Mouse (Mus musculus): ENCODE measurements around the gene Dlg2. TPM values are rescaled to one million over a fixed set of nuclear protein-coding genes. Genes with fewer than 3 reads are reported as not detected.

Dlg2 gene
- polyA plus RNA-seq, 1 experiment from 2014 or later: 1.3 TPM

- Histone ChIP-seq H3K4me3 (no peak overlapping the region), H3K4me1 (no peaks in the 10 kb centered on the region), H3K27ac (replicated peaks) (no peak overlapping the region), H3K27me3 (replicated peaks; ENCODE audit: low read depth, poor library complexity, severe bottlenecking) (no peaks in the 10 kb centered on the region), H3K36me3 (replicated peaks) (no peaks in the 10 kb centered on the region), H3K9me3 (no peaks in the 10 kb centered on the region)
- 83% methylated on average over 4 of the region's 4 CpGs for WGBS
- no peak for DNase-seq (ENCODE audit: low spot score)
Observed at GRCm38 (mm10) chr7:92442082-92442481, 1965.6 kb downstream of the Dlg2 start.

GRCm38 (mm10) chr7:92447938-92448337 is 1971.5 kb downstream of the Dlg2 start:
- DNase-seq (ENCODE audit: low spot score): no peak
- no peak overlapping the region for H3K4me3 ChIP-seq
- no peaks in the 10 kb centered on the region for H3K9me3 ChIP-seq
- 80% methylated on average over 6 of the region's 6 CpGs for WGBS
- no peaks in the 10 kb centered on the region for H3K4me1 ChIP-seq
- H3K27ac ChIP-seq (replicated peaks): no peak overlapping the region
- H3K36me3 ChIP-seq (replicated peaks): no peaks in the 10 kb centered on the region
- no peaks in the 10 kb centered on the region for H3K27me3 ChIP-seq (replicated peaks; ENCODE audit: low read depth, poor library complexity, severe bottlenecking)

DNA sequence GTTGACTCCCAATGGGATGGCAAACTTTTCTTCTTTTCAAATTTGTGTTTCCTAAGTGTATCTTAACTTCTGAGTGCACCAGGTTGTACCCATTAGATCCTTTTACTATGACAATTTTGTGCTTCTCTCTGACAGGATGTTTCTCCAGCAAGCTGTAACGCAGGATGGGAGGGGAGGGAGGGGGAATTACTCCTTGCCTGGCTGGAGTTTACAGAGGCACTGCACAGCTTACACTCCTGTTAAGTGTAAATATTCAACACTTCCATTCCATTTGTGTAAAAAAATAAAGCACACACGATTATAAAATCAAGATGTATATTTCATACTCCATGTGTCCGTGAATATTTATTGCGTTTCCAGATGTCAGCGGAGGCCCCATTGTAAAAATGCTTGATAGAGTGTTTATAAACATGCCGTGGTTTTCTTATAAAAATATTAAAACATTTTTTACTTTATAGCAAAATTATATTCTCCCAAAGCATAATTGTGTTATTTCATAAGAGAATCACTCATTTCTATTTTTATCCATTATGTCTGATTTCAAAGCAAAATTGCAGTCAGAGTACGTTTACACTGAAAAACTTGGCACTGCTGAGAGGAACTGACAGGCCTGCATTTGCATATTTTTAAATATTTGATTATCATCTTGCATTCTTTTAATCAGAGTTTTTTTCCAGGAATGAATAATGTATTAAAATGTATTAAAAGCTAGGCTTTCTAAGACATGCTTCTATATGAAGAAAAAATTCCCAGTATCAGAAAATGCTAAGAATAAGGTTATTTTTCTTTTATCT is 1972.5 kb downstream of the Dlg2 start:
- 81% methylated on average over 7 of the region's 7 CpGs for WGBS
- H3K4me3 ChIP-seq: no peak overlapping the region
- H3K27me3 ChIP-seq (replicated peaks; ENCODE audit: low read depth, poor library complexity, severe bottlenecking): no peaks in the 10 kb centered on the region
- H3K4me1 ChIP-seq: no peaks in the 10 kb centered on the region
- H3K27ac ChIP-seq (replicated peaks): no peak overlapping the region
- H3K36me3 ChIP-seq (replicated peaks): no peaks in the 10 kb centered on the region
- DNase-seq (ENCODE audit: low spot score): no peak
- no peaks in the 10 kb centered on the region for H3K9me3 ChIP-seq

DNA sequence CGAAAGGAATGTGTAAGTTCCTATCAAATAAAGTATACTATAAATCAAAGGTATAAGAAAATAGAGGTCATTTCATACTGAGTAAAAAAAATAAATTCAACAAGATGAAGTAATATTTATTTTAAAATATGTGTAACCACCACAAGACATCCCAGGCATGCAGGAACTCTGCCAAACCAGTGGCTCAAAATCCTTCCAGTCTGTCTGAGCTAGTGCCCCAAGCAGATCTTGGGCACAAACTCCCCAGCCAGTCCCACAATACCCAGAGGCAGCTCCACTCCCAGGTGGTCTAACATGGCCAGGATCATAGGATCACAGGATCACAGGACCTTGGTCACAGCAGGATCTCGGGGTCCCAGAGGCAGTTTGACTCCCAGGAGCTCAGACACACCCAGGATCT is 1977.7 kb downstream of the Dlg2 start:
- H3K27ac ChIP-seq (replicated peaks): no peak overlapping the region
- H3K4me1 ChIP-seq: peaks cover 20% of the 10 kb centered on the region
- DNase-seq (ENCODE audit: low spot score): no peak
- H3K27me3 ChIP-seq (replicated peaks; ENCODE audit: low read depth, poor library complexity, severe bottlenecking): no peaks in the 10 kb centered on the region
- H3K36me3 ChIP-seq (replicated peaks): no peaks in the 10 kb centered on the region
- no peak overlapping the region for H3K4me3 ChIP-seq
- 83% methylated on average over 2 of the region's 2 CpGs for WGBS
- H3K9me3 ChIP-seq: no peaks in the 10 kb centered on the region

- WGBS: 52% methylated on average over 5 of the region's 5 CpGs
- H3K4me1 ChIP-seq: peaks cover 20% of the 10 kb centered on the region
Observed at GRCm38 (mm10) chr7:92455927-92456326, 1979.5 kb downstream of the Dlg2 start.

DNA sequence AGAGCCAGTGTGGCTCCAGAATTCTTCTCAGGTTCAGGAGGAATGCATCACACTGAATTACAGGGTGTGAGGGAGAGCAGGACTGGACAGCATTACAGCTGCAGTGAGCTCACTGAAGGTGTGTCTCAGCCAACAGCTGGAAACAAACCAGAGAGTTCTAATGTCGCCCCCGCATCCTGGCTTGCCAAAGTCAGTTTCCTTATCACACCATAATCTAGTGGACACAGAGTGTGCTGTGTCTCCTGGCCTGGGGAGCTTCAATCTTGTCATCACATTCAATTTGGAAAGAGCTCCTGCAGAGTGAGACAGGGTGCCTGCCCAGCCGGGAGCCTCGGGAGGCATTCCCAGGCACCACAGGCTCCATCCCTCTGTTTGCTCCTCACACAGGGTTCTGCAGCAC is 1981.3 kb downstream of the Dlg2 start:
- Histone ChIP-seq H3K4me1 (peaks cover 20% of the 10 kb centered on the region), H3K27ac (replicated peaks) (peak overlapping the region; percentile 54; the same call in 1 of the 2 replicates), H3K36me3 (replicated peaks) (no peaks in the 10 kb centered on the region), H3K4me3 (no peak overlapping the region), H3K9me3 (no peaks in the 10 kb centered on the region), H3K27me3 (replicated peaks; ENCODE audit: low read depth, poor library complexity, severe bottlenecking) (no peaks in the 10 kb centered on the region)
- 26% methylated on average over 4 of the region's 4 CpGs for WGBS
- peak; percentile 47 for DNase-seq (ENCODE audit: low spot score)

More at GRCm38 (mm10) chr7:92455927-92456326, 1979.5 kb downstream of the Dlg2 start:
- Histone ChIP-seq H3K27me3 (replicated peaks; ENCODE audit: low read depth, poor library complexity, severe bottlenecking) (no peaks in the 10 kb centered on the region), H3K9me3 (no peaks in the 10 kb centered on the region), H3K27ac (replicated peaks) (no peak overlapping the region), H3K4me3 (no peak overlapping the region), H3K36me3 (replicated peaks) (no peaks in the 10 kb centered on the region)
- DNase-seq (ENCODE audit: low spot score): no peak

DNA sequence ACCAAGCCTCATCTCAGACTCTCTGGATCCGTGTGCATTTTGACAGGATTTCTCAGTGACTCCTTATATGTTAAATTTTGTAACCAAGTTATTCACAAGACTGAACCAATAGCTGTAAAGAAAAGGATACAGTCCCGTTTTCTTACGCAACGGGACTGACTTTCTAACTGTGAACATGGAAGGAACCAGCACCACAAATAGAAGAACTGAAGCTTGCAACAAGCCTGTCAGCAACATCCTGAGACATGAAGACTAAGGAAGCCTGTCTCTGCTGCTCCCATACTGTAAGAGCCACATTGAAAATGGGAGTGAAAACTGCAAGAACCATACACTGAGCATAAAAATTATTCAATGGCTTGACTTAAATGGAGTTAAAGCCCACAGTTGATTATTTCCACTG is 1981.8 kb downstream of the Dlg2 start:
- Histone ChIP-seq H3K27me3 (replicated peaks; ENCODE audit: low read depth, poor library complexity, severe bottlenecking) (no peaks in the 10 kb centered on the region), H3K4me3 (no peak overlapping the region), H3K36me3 (replicated peaks) (no peaks in the 10 kb centered on the region), H3K9me3 (no peaks in the 10 kb centered on the region), H3K27ac (replicated peaks) (no peak overlapping the region), H3K4me1 (peaks cover 20% of the 10 kb centered on the region)
- no peak for DNase-seq (ENCODE audit: low spot score)
- 85% methylated on average over 4 of the region's 4 CpGs for WGBS

- Histone ChIP-seq H3K4me3 (no peak overlapping the region), H3K9me3 (no peaks in the 10 kb centered on the region), H3K27me3 (replicated peaks; ENCODE audit: low read depth, poor library complexity, severe bottlenecking) (no peaks in the 10 kb centered on the region), H3K36me3 (replicated peaks) (no peaks in the 10 kb centered on the region), H3K27ac (replicated peaks) (no peak overlapping the region), H3K4me1 (peaks cover 20% of the 10 kb centered on the region)
- no peak for DNase-seq (ENCODE audit: low spot score)
Observed at GRCm38 (mm10) chr7:92460578-92460977, 1984.1 kb downstream of the Dlg2 start.

- H3K36me3 ChIP-seq (replicated peaks): no peaks in the 10 kb centered on the region
- no peaks in the 10 kb centered on the region for H3K9me3 ChIP-seq
- no peak overlapping the region for H3K27ac ChIP-seq (replicated peaks)
- H3K4me1 ChIP-seq: peaks cover 17% of the 10 kb centered on the region
- DNase-seq (ENCODE audit: low spot score): no peak
- H3K4me3 ChIP-seq: no peak overlapping the region
- H3K27me3 ChIP-seq (replicated peaks; ENCODE audit: low read depth, poor library complexity, severe bottlenecking): no peaks in the 10 kb centered on the region
- WGBS: 82% methylated on average over 3 of the region's 3 CpGs
Observed at GRCm38 (mm10) chr7:92461256-92461655, 1984.8 kb downstream of the Dlg2 start.

- DNase-seq (ENCODE audit: low spot score): no peak
- Histone ChIP-seq H3K4me1 (no peaks in the 10 kb centered on the region), H3K4me3 (no peak overlapping the region), H3K27me3 (replicated peaks; ENCODE audit: low read depth, poor library complexity, severe bottlenecking) (no peaks in the 10 kb centered on the region), H3K36me3 (replicated peaks) (no peaks in the 10 kb centered on the region), H3K27ac (replicated peaks) (no peak overlapping the region), H3K9me3 (no peaks in the 10 kb centered on the region)
- 79% methylated on average over 2 of the region's 2 CpGs for WGBS
Observed at GRCm38 (mm10) chr7:92463080-92463877, 1986.8 kb downstream of the Dlg2 start.

DNA sequence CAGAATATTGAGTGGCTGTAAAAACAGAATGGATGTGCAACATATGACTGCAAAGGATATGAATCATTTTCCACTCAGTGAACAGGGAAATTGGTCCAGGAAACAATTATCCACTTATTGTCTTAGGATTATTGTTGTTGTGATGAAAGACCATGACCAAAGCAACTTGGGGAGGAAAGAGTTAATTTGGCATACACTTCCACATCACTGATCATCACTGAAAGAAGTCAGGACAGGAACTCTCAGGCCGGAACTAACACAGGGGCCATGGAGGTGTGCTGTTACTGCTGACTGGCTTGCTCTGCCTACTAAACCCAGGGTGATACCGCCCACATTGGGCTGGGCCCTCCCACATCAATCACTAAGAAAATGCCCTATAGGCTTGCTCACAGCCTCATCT is 1987.8 kb downstream of the Dlg2 start:
- H3K27me3 ChIP-seq (replicated peaks; ENCODE audit: low read depth, poor library complexity, severe bottlenecking): no peaks in the 10 kb centered on the region
- H3K9me3 ChIP-seq: no peaks in the 10 kb centered on the region
- no peak overlapping the region for H3K27ac ChIP-seq (replicated peaks)
- H3K4me3 ChIP-seq: no peak overlapping the region
- 54% methylated on average over 2 of the region's 2 CpGs for WGBS
- no peaks in the 10 kb centered on the region for H3K4me1 ChIP-seq
- DNase-seq (ENCODE audit: low spot score): no peak
- H3K36me3 ChIP-seq (replicated peaks): no peaks in the 10 kb centered on the region

- Histone ChIP-seq H3K9me3 (no peaks in the 10 kb centered on the region), H3K36me3 (replicated peaks) (no peaks in the 10 kb centered on the region), H3K4me1 (no peaks in the 10 kb centered on the region), H3K27ac (replicated peaks) (no peak overlapping the region), H3K4me3 (no peak overlapping the region), H3K27me3 (replicated peaks; ENCODE audit: low read depth, poor library complexity, severe bottlenecking) (no peaks in the 10 kb centered on the region)
- no peak for DNase-seq (ENCODE audit: low spot score)
- 78% methylated on average over 1 of the region's 1 CpGs for WGBS
Observed at GRCm38 (mm10) chr7:92479143-92479542, 2002.7 kb downstream of the Dlg2 start.

DNA sequence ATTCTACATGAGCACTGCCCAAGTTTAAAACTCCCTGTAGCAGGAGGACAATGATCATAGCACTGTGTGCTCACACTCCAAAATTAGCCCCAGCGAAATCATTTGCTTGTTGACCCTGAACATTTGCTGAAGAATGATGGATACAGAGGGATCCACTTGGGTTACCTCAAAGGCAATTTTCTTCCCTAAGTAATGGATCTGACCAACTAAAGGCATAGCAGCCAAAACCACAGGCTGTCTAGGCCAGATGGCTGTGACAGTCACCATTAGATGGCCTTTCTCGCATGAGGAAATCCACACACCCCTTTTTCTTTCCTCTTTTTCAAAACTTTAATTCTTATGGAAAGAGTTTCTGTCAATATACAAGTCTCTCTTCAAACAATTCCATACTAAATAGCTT is 2003.3 kb downstream of the Dlg2 start:
- H3K4me3 ChIP-seq: no peak overlapping the region
- WGBS: 88% methylated on average over 2 of the region's 2 CpGs
- H3K9me3 ChIP-seq: no peaks in the 10 kb centered on the region
- H3K4me1 ChIP-seq: no peaks in the 10 kb centered on the region
- H3K27ac ChIP-seq (replicated peaks): no peak overlapping the region
- H3K36me3 ChIP-seq (replicated peaks): no peaks in the 10 kb centered on the region
- no peak for DNase-seq (ENCODE audit: low spot score)
- H3K27me3 ChIP-seq (replicated peaks; ENCODE audit: low read depth, poor library complexity, severe bottlenecking): no peaks in the 10 kb centered on the region

Data from embryonic facial prominence, embryonic 10.5 days (tissue).